Mouse (Mus musculus): ENCODE results near the gene Olfr1257.

DNA sequence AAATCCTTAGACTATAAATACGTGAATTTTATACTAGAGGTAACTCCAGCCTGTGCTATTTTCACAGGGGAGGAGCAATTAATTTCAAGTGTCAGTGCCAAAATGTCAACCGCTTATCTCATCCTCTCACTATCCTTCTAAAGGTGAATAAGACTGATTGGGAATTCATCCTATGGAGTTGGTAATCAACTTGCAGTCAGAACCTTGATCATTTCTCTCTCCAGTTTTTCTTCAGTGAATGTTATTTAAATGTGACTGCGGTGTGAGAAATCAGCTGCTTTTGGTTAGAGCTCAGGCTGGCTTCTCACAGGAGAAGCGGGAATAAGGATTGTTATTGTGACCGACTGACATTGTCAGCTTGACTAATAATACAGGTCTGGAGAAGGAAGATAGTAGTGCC is 30.1 kb upstream of the Olfr1257 start, which contains the start of gene Olfr48:
- TF ChIP-seq POLR2A (IDR thresholded peaks at IDR 0.05; ENCODE audit: borderline replicate concordance, extremely low read depth, insufficient read depth, insufficient read length, poor library complexity, severe bottlenecking) (no peak), CTCF (IDR thresholded peaks at IDR 0.05; ENCODE audit: borderline replicate concordance, extremely low read depth, insufficient read depth, insufficient read length) (no peak)
